ENCODE assay signal across 32 mouse cellular contexts in the genomic region with DNA sequence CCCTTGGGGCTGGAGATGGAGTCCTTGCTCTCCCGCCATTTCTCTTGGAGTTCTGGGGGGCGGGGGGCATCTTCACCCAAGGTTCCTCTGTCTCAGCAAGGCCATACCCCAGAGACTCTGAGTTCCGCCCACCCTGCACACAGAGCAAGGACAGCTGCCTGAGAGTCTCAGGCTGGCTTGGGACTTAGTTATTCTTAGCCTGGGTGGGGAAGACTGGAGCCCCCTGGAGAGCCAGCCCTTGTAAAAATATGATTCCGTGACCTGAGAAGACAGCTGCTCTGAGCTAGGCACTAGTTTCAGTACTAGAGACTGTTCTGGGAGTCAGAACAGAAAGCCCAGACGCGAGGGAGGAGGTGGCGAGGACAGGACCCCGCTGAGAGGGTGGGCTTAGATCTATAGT. TPM values are rescaled to one million over a fixed set of nuclear protein-coding genes. Genes with fewer than 3 reads are reported as not detected.
"Had no signal": no experiment of that assay in that cellular context is flagged by ENCODE, and none has a peak within 500 bp of the region (broad histone marks: within the 10 kb centered on the region; RNA-seq: fewer than 3 reads in every experiment).

No protein-coding gene starts in this region.

- H3K4me3 ChIP-seq: heart, adult 2 months; heart, embryonic 13.5 days; heart, embryonic 15.5 days; hindbrain, embryonic 13.5 days; hindbrain, embryonic 15.5 days; kidney, embryonic 15.5 days; liver, embryonic 13.5 days; liver, embryonic 15.5 days had no signal

- H3K9ac ChIP-seq: heart, embryonic 13.5 days; heart, embryonic 15.5 days; hindbrain, embryonic 13.5 days; hindbrain, embryonic 15.5 days; kidney, embryonic 15.5 days; liver, embryonic 13.5 days; liver, embryonic 15.5 days had no signal

- ATAC-seq: hindbrain, postnatal 0 days; intestine, embryonic 16.5 days had no signal

- H3K4me2 ChIP-seq: heart, embryonic 11.5 days; heart, embryonic 13.5 days; heart, embryonic 15.5 days; hindbrain, embryonic 13.5 days; hindbrain, embryonic 15.5 days; kidney, embryonic 15.5 days; liver, embryonic 11.5 days; liver, embryonic 13.5 days; liver, embryonic 15.5 days had no signal

- H3K9me3 ChIP-seq: heart, embryonic 13.5 days; heart, embryonic 15.5 days; hindbrain, embryonic 13.5 days; hindbrain, embryonic 15.5 days; kidney, embryonic 15.5 days; liver, embryonic 13.5 days; liver, embryonic 15.5 days had no signal

- H3K27me3 ChIP-seq: heart, embryonic 15.5 days; hindbrain, embryonic 13.5 days; hindbrain, embryonic 15.5 days; kidney, embryonic 15.5 days; liver, embryonic 13.5 days had no signal

- H3K27ac ChIP-seq: heart, adult 2 months; heart, embryonic 13.5 days; heart, embryonic 15.5 days; hindbrain, embryonic 13.5 days; hindbrain, embryonic 15.5 days; hindbrain, postnatal 0 days; kidney, embryonic 15.5 days; kidney, postnatal 0 days; liver, embryonic 13.5 days; liver, embryonic 15.5 days had no signal

- DNase-seq: gastrocnemius, postnatal 14 days; gastrocnemius, postnatal 36 days; heart, adult 2 months; heart, postnatal 14 days; heart, postnatal 36 days; kidney, adult 11 months; kidney, adult 2 months; kidney, adult 9 months; kidney, postnatal 14 days; kidney, postnatal 36 days; layer of hippocampus, adult 9-11 months; layer of hippocampus, postnatal 36 days; liver; liver, embryonic 13.5 days had no signal

- H3K36me3 ChIP-seq: heart, embryonic 13.5 days; heart, embryonic 15.5 days; hindbrain, embryonic 13.5 days; hindbrain, embryonic 15.5 days; kidney, embryonic 15.5 days; liver, embryonic 13.5 days; liver, embryonic 15.5 days had no signal

RNA-seq across cellular contexts. Expression of a gene that starts 6.2 kb away (rescaled TPM):
- total RNA-seq: hematopoietic stem cell, adult 5-6 weeks had no signal
- polyA plus RNA-seq: heart, embryonic 11.5 days had no signal

RNA-seq across cellular contexts. Expression of a gene that starts 37.7 kb away (rescaled TPM):
- total RNA-seq: gastrocnemius, adult 18-20 months; gastrocnemius, adult 8-10 months; gastrocnemius, postnatal 36 days; hematopoietic stem cell, adult 5-6 weeks; layer of hippocampus, adult 18-20 months; layer of hippocampus, postnatal 36 days had no signal
- polyA plus RNA-seq: heart, embryonic 11.5 days; heart, embryonic 13.5 days; heart, postnatal 0 days; hindbrain, embryonic 11.5 days; hindbrain, embryonic 13.5 days; hindbrain, embryonic 15.5 days; hindbrain, postnatal 0 days; limb, embryonic 11.5 days had no signal
